Mouse (Mus musculus): Measurements from ENCODE around the gene Unc13b.

Gene Unc13b

GRCm38 (mm10) chr4:43309696-43310338, 251.1 kb downstream of the Unc13b start:
- no peak for DNase-seq (ENCODE audit: low read depth in 1 of 2, low spot score in 2 of 2)

Measured in monocyte, adult 2 months (primary cell).